Mouse (Mus musculus): ENCODE data around the gene Usp20. TPM values are rescaled to one million over a fixed set of nuclear protein-coding genes. Genes with fewer than 3 reads are reported as not detected.

Usp20 gene
- total and polyA plus RNA-seq, 2 experiments from 2014 or later: 32.5 to 36.6 TPM

GRCm38 (mm10) chr2:31013371-31014120 lies 31.5 kb downstream of the Usp20 start:
- 75% methylated on average over 14 of the region's 14 CpGs for WGBS
- ATAC-seq (ENCODE audit: low FRiP score) (no peak), DNase-seq (ENCODE audit: low spot score) (no peak)
- no peak overlapping the region for H3K9ac ChIP-seq (replicated peaks; ENCODE audit: low read length, poor library complexity, severe bottlenecking)
- no peak overlapping the region for H3K4me3 ChIP-seq (ENCODE audit: low read depth, low read length)
- H3K27me3 ChIP-seq (ENCODE audit: insufficient read depth, low read length): no peaks in the 10 kb centered on the region
- H3K4me1 ChIP-seq (ENCODE audit: insufficient read depth, low read length): no peaks in the 10 kb centered on the region
- H3K36me3 ChIP-seq (ENCODE audit: insufficient read depth, low read length): peaks cover 62% of the 10 kb centered on the region
- no peak overlapping the region for H3K4me2 ChIP-seq (ENCODE audit: low read depth, low read length, poor library complexity, severe bottlenecking)
- no peak overlapping the region for H3K27ac ChIP-seq (ENCODE audit: low read depth, low read length)
- TF ChIP-seq CTCF (IDR thresholded peaks at IDR 0.05): no peak
- H3K9me3 ChIP-seq (ENCODE audit: low read length): no peaks in the 10 kb centered on the region

- H3K9ac ChIP-seq (replicated peaks; ENCODE audit: low read length, poor library complexity, severe bottlenecking): no peak overlapping the region
- peaks cover 64% of the 10 kb centered on the region for H3K36me3 ChIP-seq (ENCODE audit: insufficient read depth, low read length)
- H3K4me3 ChIP-seq (ENCODE audit: low read depth, low read length): no peak overlapping the region
- ATAC-seq (ENCODE audit: low FRiP score): no peak
- no peaks in the 10 kb centered on the region for H3K9me3 ChIP-seq (ENCODE audit: low read length)
- no peak for DNase-seq (ENCODE audit: low spot score)
- H3K4me2 ChIP-seq (ENCODE audit: low read depth, low read length, poor library complexity, severe bottlenecking): no peak overlapping the region
- H3K27me3 ChIP-seq (ENCODE audit: insufficient read depth, low read length): no peaks in the 10 kb centered on the region
- TF ChIP-seq CTCF (IDR thresholded peaks at IDR 0.05): no peak
- H3K27ac ChIP-seq (ENCODE audit: low read depth, low read length): no peak overlapping the region
- 95% methylated on average over 18 of the region's 18 CpGs for WGBS
- no peaks in the 10 kb centered on the region for H3K4me1 ChIP-seq (ENCODE audit: insufficient read depth, low read length)
Measured at GRCm38 (mm10) chr2:31017625-31018317, 35.7 kb downstream of the Usp20 start.

GRCm38 (mm10) chr2:31018519-31018918 lies 36.4 kb downstream of the Usp20 start:
- DNase-seq (ENCODE audit: low spot score): no peak

GRCm38 (mm10) chr2:31019011-31019410 lies 36.9 kb downstream of the Usp20 start:
- no peaks in the 10 kb centered on the region for H3K27me3 ChIP-seq (ENCODE audit: insufficient read depth, low read length)
- no peak overlapping the region for H3K4me3 ChIP-seq (ENCODE audit: low read depth, low read length)
- DNase-seq (ENCODE audit: low spot score) (no peak), ATAC-seq (ENCODE audit: low FRiP score) (no peak)
- 92% methylated on average over 8 of the region's 8 CpGs for WGBS
- no peak overlapping the region for H3K9ac ChIP-seq (replicated peaks; ENCODE audit: low read length, poor library complexity, severe bottlenecking)
- no peak overlapping the region for H3K27ac ChIP-seq (ENCODE audit: low read depth, low read length)
- no peak overlapping the region for H3K4me2 ChIP-seq (ENCODE audit: low read depth, low read length, poor library complexity, severe bottlenecking)
- H3K36me3 ChIP-seq (ENCODE audit: insufficient read depth, low read length): peaks cover 69% of the 10 kb centered on the region
- no peak for TF ChIP-seq CTCF (IDR thresholded peaks at IDR 0.05)
- no peaks in the 10 kb centered on the region for H3K4me1 ChIP-seq (ENCODE audit: insufficient read depth, low read length)
- no peaks in the 10 kb centered on the region for H3K9me3 ChIP-seq (ENCODE audit: low read length)

More at GRCm38 (mm10) chr2:31018519-31018918, 36.4 kb downstream of the Usp20 start:
- no peak for ATAC-seq (ENCODE audit: low FRiP score)
- Histone ChIP-seq H3K9me3 (ENCODE audit: low read length) (no peaks in the 10 kb centered on the region), H3K4me3 (ENCODE audit: low read depth, low read length) (no peak overlapping the region), H3K4me1 (ENCODE audit: insufficient read depth, low read length) (no peaks in the 10 kb centered on the region), H3K27me3 (ENCODE audit: insufficient read depth, low read length) (no peaks in the 10 kb centered on the region), H3K36me3 (ENCODE audit: insufficient read depth, low read length) (peaks cover 69% of the 10 kb centered on the region), H3K4me2 (ENCODE audit: low read depth, low read length, poor library complexity, severe bottlenecking) (no peak overlapping the region), H3K27ac (ENCODE audit: low read depth, low read length) (no peak overlapping the region), H3K9ac (replicated peaks; ENCODE audit: low read length, poor library complexity, severe bottlenecking) (no peak overlapping the region; the same call in 1 of the 2 replicates)
- 91% methylated on average over 8 of the region's 8 CpGs for WGBS
- TF ChIP-seq CTCF (IDR thresholded peaks at IDR 0.05): no peak

- WGBS: 95% methylated on average over 2 of the region's 2 CpGs
- Histone ChIP-seq H3K27me3 (ENCODE audit: insufficient read depth, low read length) (no peaks in the 10 kb centered on the region), H3K4me2 (ENCODE audit: low read depth, low read length, poor library complexity, severe bottlenecking) (no peak overlapping the region), H3K4me1 (ENCODE audit: insufficient read depth, low read length) (no peaks in the 10 kb centered on the region), H3K4me3 (ENCODE audit: low read depth, low read length) (no peak overlapping the region), H3K36me3 (ENCODE audit: insufficient read depth, low read length) (peaks cover 69% of the 10 kb centered on the region), H3K27ac (ENCODE audit: low read depth, low read length) (no peak overlapping the region), H3K9me3 (ENCODE audit: low read length) (no peaks in the 10 kb centered on the region), H3K9ac (replicated peaks; ENCODE audit: low read length, poor library complexity, severe bottlenecking) (no peak overlapping the region)
- DNase-seq (ENCODE audit: low spot score) (no peak), ATAC-seq (ENCODE audit: low FRiP score) (no peak)
- no peak for TF ChIP-seq CTCF (IDR thresholded peaks at IDR 0.05)
Measured at GRCm38 (mm10) chr2:31020202-31020601, 38.1 kb downstream of the Usp20 start.

- Histone ChIP-seq H3K9me3 (ENCODE audit: low read length) (no peaks in the 10 kb centered on the region), H3K27ac (ENCODE audit: low read depth, low read length) (no peak overlapping the region), H3K27me3 (ENCODE audit: insufficient read depth, low read length) (no peaks in the 10 kb centered on the region), H3K4me2 (ENCODE audit: low read depth, low read length, poor library complexity, severe bottlenecking) (no peak overlapping the region), H3K4me3 (ENCODE audit: low read depth, low read length) (no peak overlapping the region), H3K36me3 (ENCODE audit: insufficient read depth, low read length) (peaks cover 52% of the 10 kb centered on the region), H3K9ac (replicated peaks; ENCODE audit: low read length, poor library complexity, severe bottlenecking) (no peak overlapping the region), H3K4me1 (ENCODE audit: insufficient read depth, low read length) (no peaks in the 10 kb centered on the region)
- TF ChIP-seq CTCF (IDR thresholded peaks at IDR 0.05): no peak
- 79% methylated on average over 5 of the region's 5 CpGs for WGBS
- DNase-seq (ENCODE audit: low spot score) (no peak), ATAC-seq (ENCODE audit: low FRiP score) (no peak)
Measured at GRCm38 (mm10) chr2:31023940-31024339, 41.9 kb downstream of the Usp20 start.
